Mouse (Mus musculus) frontal cortex, postnatal 25 days (tissue): ENCODE measurements around the gene Gtf2h3.
"Not testable (repeated sequence)": the region's sequence is repeated elsewhere in the genome, so short reads cannot be mapped to it uniquely, and the experiment has no call there.

ENCODE experiments used
- DNase-seq, 2 experiments: peaks; one replicate each; pipeline ENCODE4 v3.0.0; 2022; ENCODE audit warnings: low spot score in 2 of 2

Gene Gtf2h3

GRCm38 (mm10) chr5:124571068-124571467 lies 7.9 kb upstream of the Gtf2h3 start:
- DNase-seq = peak; percentile 20 to 22

- DNase-seq = no peak
These were observed 3.5 kb upstream of the Gtf2h3 start for GRCm38 (mm10) chr5:124575467-124575866.

- no peak for DNase-seq
These were observed 3.6 kb downstream of the Gtf2h3 start for GRCm38 (mm10) chr5:124582515-124582914.

GRCm38 (mm10) chr5:124592768-124593167 lies 13.8 kb downstream of the Gtf2h3 start:
- no peak for DNase-seq

GRCm38 (mm10) chr5:124598224-124599174 lies 19.6 kb downstream of the Gtf2h3 start:
- peak; percentile 83 to 87 for DNase-seq

- DNase-seq = not testable (repeated sequence)
These were observed 20.8 kb downstream of the Gtf2h3 start for GRCm38 (mm10) chr5:124599726-124600125.

- peak; percentile 49 to 56 for DNase-seq
These were observed 23.4 kb downstream of the Gtf2h3 start for GRCm38 (mm10) chr5:124602349-124602748.

- no peak for DNase-seq
These were observed 25.4 kb downstream of the Gtf2h3 start for GRCm38 (mm10) chr5:124604296-124604695.

- no peak for DNase-seq
These were observed 26.2 kb downstream of the Gtf2h3 start for GRCm38 (mm10) chr5:124605041-124605622.

GRCm38 (mm10) chr5:124610965-124611364 lies 32.0 kb downstream of the Gtf2h3 start:
- no peak for DNase-seq

- DNase-seq = no peak
These were observed 35.8 kb downstream of the Gtf2h3 start for GRCm38 (mm10) chr5:124614709-124615108.

GRCm38 (mm10) chr5:124618711-124619110 lies 39.8 kb downstream of the Gtf2h3 start:
- DNase-seq = no peak

GRCm38 (mm10) chr5:124621362-124621761 lies 42.4 kb downstream of the Gtf2h3 start:
- DNase-seq = no peak

GRCm38 (mm10) chr5:124622890-124623289 lies 44.0 kb downstream of the Gtf2h3 start:
- no peak for DNase-seq

- DNase-seq = no peak
These were observed 45.4 kb downstream of the Gtf2h3 start for GRCm38 (mm10) chr5:124624291-124624690.

GRCm38 (mm10) chr5:124628448-124629363 lies 49.8 kb downstream of the Gtf2h3 start, which contains the start of gene Atp6v0a2:
Atp6v0a2 (plus strand) TSS chr5:124628576.
- DNase-seq = peak; percentile 90

- no peak for DNase-seq
These were observed 50.7 kb downstream of the Gtf2h3 start for GRCm38 (mm10) chr5:124629641-124630040.

GRCm38 (mm10) chr5:124631685-124632084 lies 52.7 kb downstream of the Gtf2h3 start:
- DNase-seq = no peak

- no peak for DNase-seq
These were observed 53.5 kb downstream of the Gtf2h3 start for GRCm38 (mm10) chr5:124632461-124632860.

- DNase-seq = no peak
These were observed 54.5 kb downstream of the Gtf2h3 start for GRCm38 (mm10) chr5:124633425-124633824.

- not testable (repeated sequence) for DNase-seq
These were observed 56.1 kb downstream of the Gtf2h3 start for GRCm38 (mm10) chr5:124635068-124635467.

- no peak for DNase-seq
These were observed 57.2 kb downstream of the Gtf2h3 start for GRCm38 (mm10) chr5:124636139-124636538.
